Mouse (Mus musculus) macrophage (primary cell): Measurements from ENCODE around the gene Apol11a. TPM values are rescaled to one million over a fixed set of nuclear protein-coding genes. Genes with fewer than 3 reads are reported as not detected.
"Not testable (repeated sequence)": the region's sequence is repeated elsewhere in the genome, so short reads cannot be mapped to it uniquely, and the experiment has no call there.

Source experiments
- H3K27ac ChIP-seq: fragments of 350-480 bp; formaldehyde crosslinking; 2 replicates; pipeline ENCODE4 v1.9.0; 2021
- H3K36me3 ChIP-seq: fragments of 350-480 bp; formaldehyde crosslinking; 2 replicates; pipeline ENCODE4 v1.9.0; 2021; ENCODE audit errors: inconsistent target
- H3K4me3 ChIP-seq: fragments of 350-480 bp; formaldehyde crosslinking; 2 replicates; pipeline ENCODE4 v1.9.0; 2021; ENCODE audit errors: inconsistent target
- H3K79me2 ChIP-seq: fragments of 350-480 bp; formaldehyde crosslinking; 2 replicates; pipeline ENCODE4 v1.9.0; 2021; ENCODE audit errors: inconsistent target
- WGBS: methylation state at CpG from one replicate; pipeline ENCODE4 v1.1.7; 2026; ENCODE audit warnings: inconsistent platforms; ENCODE audit not compliant: missing documents; 5-methylcytosine and 5-hydroxymethylcytosine counted together
- polyA plus RNA-seq: library from polyadenylated mRNA; stranded (reverse); fragments of 250-400 nt; gene quantifications from 3 replicates; pipeline ENCODE4 v1.2.4, GENCODE M21; 2018; ENCODE audit warnings: inconsistent platforms
- total RNA-seq, 78 experiments: library from RNA; depleted of rRNA; stranded (reverse); fragments of 250-400 nt; gene quantifications; 1 replicate in 9 of 78; 2 replicates in 24 of 78; 3 replicates in 43 of 78; 4 replicates in 2 of 78; pipeline ENCODE4 v1.2.4; 2018; ENCODE audit warnings: inconsistent platforms in 56 of 78

The Apol11a gene
- not detected for total RNA-seq (2018; cell fraction: chromatin; rRNA removed)
- total RNA-seq (2018; cell fraction: cytosol; rRNA removed): not detected
- total RNA-seq (2018; cell fraction: nucleus; rRNA removed): not detected
- not detected in 3 replicates for polyA plus RNA-seq

- not testable (repeated sequence) for H3K79me2 ChIP-seq, H3K27ac ChIP-seq, H3K4me3 ChIP-seq, H3K36me3 ChIP-seq
These were observed at the start of gene Apol11a for GRCm38 (mm10) chr15:77507966-77508365. Apol11a (plus strand) TSS chr15:77508271.

GRCm38 (mm10) chr15:77474699-77475390 is 33.2 kb upstream of the Apol11a start:
- 76% methylated on average over 3 of the region's 7 CpGs for WGBS
- not testable (repeated sequence) for H3K36me3 ChIP-seq, H3K79me2 ChIP-seq, H3K4me3 ChIP-seq, H3K27ac ChIP-seq

- not testable (repeated sequence) for H3K79me2 ChIP-seq, H3K4me3 ChIP-seq
- WGBS: 75% methylated on average over 2 of the region's 2 CpGs
These were observed 31.4 kb upstream of the Apol11a start, which contains the start of gene Apol10a for GRCm38 (mm10) chr15:77476693-77477092. Apol10a (plus strand) TSS chr15:77477047.

GRCm38 (mm10) chr15:77482140-77482794 is 25.8 kb upstream of the Apol11a start:
- Histone ChIP-seq H3K79me2 (no peaks in the 10 kb centered on the region), H3K36me3 (no peaks in the 10 kb centered on the region), H3K27ac (no peak overlapping the region), H3K4me3 (no peak overlapping the region)
- WGBS: 63% methylated on average over 4 of the region's 4 CpGs

More at GRCm38 (mm10) chr15:77476693-77477092, 31.4 kb upstream of the Apol11a start, which contains the start of gene Apol10a:
- H3K36me3 ChIP-seq, H3K27ac ChIP-seq: not testable (repeated sequence)

GRCm38 (mm10) chr15:77493181-77493580 is 14.9 kb upstream of the Apol11a start:
- H3K36me3 ChIP-seq, H3K4me3 ChIP-seq, H3K79me2 ChIP-seq, H3K27ac ChIP-seq: not testable (repeated sequence)
- no CpG with 5 or more reads among the region's 1 CpGs for WGBS

- not testable (repeated sequence) for H3K36me3 ChIP-seq, H3K79me2 ChIP-seq, H3K4me3 ChIP-seq, H3K27ac ChIP-seq
- WGBS: 0% methylated on average over 1 of the region's 1 CpGs
These were observed 13.4 kb upstream of the Apol11a start for GRCm38 (mm10) chr15:77494694-77495093.

- H3K27ac ChIP-seq, H3K79me2 ChIP-seq, H3K4me3 ChIP-seq, H3K36me3 ChIP-seq: not testable (repeated sequence)
- 68% methylated on average over 3 of the region's 4 CpGs for WGBS
These were observed 12.5 kb downstream of the Apol11a start for GRCm38 (mm10) chr15:77520596-77520995.

- H3K4me3 ChIP-seq, H3K79me2 ChIP-seq: not testable (repeated sequence)
- WGBS: 8% methylated on average over 6 of the region's 6 CpGs
These were observed 15.2 kb downstream of the Apol11a start for GRCm38 (mm10) chr15:77523186-77523843.

GRCm38 (mm10) chr15:77533216-77533615 is 25.1 kb downstream of the Apol11a start, which contains the start of gene Apol7c:
Apol7c (minus strand) TSS chr15:77533316.
- Histone ChIP-seq H3K79me2 (no peaks in the 10 kb centered on the region), H3K27ac (no peak within 1 kb of the TSS), H3K4me3 (no peak within 1 kb of the TSS), H3K36me3 (no peaks in the 10 kb centered on the region)

More at GRCm38 (mm10) chr15:77523186-77523843, 15.2 kb downstream of the Apol11a start:
- not testable (repeated sequence) for H3K27ac ChIP-seq, H3K36me3 ChIP-seq

- H3K27ac ChIP-seq, H3K36me3 ChIP-seq, H3K79me2 ChIP-seq, H3K4me3 ChIP-seq: not testable (repeated sequence)
- 65% methylated on average over 1 of the region's 1 CpGs for WGBS
These were observed 31.1 kb downstream of the Apol11a start for GRCm38 (mm10) chr15:77539221-77539620.

- no peaks in the 10 kb centered on the region for H3K79me2 ChIP-seq
- H3K36me3 ChIP-seq: no peaks in the 10 kb centered on the region
- H3K27ac ChIP-seq: no peak within 1 kb of the TSS
- H3K4me3 ChIP-seq: no peak within 1 kb of the TSS
These were observed 53.7 kb downstream of the Apol11a start, which contains the start of gene 1700025B11Rik for GRCm38 (mm10) chr15:77561792-77562191. 1700025B11Rik (minus strand) TSS chr15:77561892.

- H3K4me3 ChIP-seq: no peak overlapping the region
- no peak overlapping the region for H3K27ac ChIP-seq
- H3K36me3 ChIP-seq: no peaks in the 10 kb centered on the region
- H3K79me2 ChIP-seq: no peaks in the 10 kb centered on the region
These were observed 55.1 kb downstream of the Apol11a start for GRCm38 (mm10) chr15:77563219-77563618.
